Mouse (Mus musculus) kidney, postnatal 25 days (tissue): ENCODE measurements around the gene Lrrc41.
A peak's percentile ranks its signal among the peaks of the same experiment; 100 is the strongest.

Source experiments
- DNase-seq, 2 experiments: peaks; one replicate each; pipeline ENCODE4 v3.0.0; 2021; ENCODE audit warnings: mixed read lengths in 2 of 2

Gene Lrrc41

GRCm38 (mm10) chr4:116074861-116075620 is at the start of gene Lrrc41, which contains the start of gene Uqcrh:
Gene Lrrc41, plus strand, starts transcription at chr4:116075269.
Gene Uqcrh, minus strand, starts transcription at chr4:116075071.
- peak; percentile 96 to 97 for DNase-seq

DNA sequence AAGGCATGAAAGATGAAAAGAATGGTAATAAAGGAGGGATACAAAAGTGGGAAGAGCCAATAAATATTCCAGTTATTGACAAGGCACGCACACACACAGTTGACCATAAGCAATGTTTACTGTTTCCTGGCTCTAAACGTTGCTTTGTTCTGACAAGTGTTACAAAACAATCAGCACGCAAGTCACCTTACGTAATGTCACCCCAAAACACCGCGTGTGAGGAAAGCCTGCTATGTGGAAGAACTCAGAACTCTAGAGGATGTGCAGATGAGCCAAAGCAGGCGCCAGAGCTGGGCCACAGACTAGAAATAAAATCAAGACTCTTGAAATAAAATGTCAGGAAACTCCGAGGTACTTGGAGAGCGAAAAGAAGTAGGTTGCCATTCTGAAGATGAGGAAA is 42.2 kb upstream of the Lrrc41 start:
- no peak for DNase-seq

DNA sequence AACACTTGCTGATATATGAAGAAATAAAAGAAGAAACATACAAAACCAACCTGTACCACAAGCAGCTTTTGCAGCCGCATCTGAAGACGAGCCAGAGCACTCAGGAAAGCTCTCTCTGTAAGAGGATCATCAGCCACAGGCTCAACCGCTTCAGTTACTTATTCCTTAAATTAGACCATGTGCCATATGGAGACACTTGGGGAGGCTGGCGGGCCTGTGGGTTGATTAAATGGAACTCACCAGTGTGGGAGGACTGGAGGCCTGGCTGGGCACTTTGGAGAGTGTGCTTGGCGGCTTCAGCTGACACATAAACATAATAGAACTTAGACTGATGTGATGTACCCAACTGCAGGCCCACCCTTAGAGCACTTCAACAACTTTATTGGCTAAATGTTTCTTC is 41.7 kb upstream of the Lrrc41 start:
- no peak for DNase-seq

DNA sequence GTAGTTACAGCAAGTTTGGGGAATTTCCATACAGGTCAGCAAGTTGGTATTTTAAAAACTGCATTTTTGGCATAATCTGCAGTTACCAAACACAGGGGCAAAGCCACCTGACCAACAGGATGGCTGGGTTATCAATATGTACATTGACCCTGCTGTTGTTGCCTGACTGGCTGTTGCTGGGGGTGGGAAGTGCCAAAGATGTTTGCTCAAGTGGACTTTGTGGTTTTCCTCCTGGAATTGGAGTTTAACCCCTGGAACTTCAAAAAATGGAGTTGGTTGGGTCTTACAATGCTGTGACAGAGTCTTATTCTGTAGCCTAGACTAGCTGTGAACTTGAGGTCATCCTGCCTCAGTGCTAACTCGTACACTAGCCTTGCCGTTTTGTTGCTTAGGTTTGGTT is 34.6 kb upstream of the Lrrc41 start:
- no peak for DNase-seq

- no peak for DNase-seq
Observed at GRCm38 (mm10) chr4:116042186-116042585, 32.9 kb upstream of the Lrrc41 start.

DNA sequence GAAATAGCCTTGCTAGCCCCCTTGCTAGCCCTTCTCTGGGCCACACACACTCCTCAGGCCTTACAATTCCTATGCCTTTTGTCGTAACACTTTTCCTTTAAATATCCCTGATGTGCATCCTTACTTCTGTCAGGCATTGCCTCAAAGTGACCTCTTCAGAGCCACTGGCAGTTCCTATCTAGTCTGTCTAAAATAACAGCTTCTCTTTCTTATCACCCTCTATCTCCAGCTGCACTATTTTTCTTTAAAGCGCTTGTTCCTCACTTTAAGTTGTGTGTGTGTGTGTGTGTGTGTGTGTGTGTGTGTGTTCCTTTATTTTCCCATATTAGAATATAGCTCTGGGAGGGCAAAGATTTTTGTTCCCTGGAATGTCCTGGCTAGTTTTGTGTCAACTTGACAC is 28.5 kb upstream of the Lrrc41 start:
- no peak for DNase-seq

GRCm38 (mm10) chr4:116047681-116048080 is 27.4 kb upstream of the Lrrc41 start:
- DNase-seq: no peak

GRCm38 (mm10) chr4:116048130-116048920 is 26.7 kb upstream of the Lrrc41 start:
- no peak for DNase-seq

DNA sequence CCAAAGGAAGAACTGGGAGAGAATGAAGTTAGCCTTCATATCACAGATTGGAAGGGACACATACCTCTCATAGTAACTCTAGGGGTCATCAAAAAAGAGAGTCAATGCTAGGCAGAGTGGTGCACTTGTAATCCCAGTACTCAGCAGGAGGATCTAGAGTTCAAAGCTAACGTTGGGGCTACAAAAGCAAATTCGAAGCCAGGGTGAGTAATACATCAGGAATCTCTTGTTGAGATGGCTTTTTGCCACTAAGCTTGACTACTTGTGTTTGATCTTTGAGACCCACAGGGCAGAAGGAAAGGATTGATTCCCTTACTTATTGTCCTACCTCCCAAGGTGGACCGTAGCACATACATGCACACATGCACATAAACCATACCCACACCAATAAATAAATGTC is 25.9 kb upstream of the Lrrc41 start:
- DNase-seq: no peak

- DNase-seq: peak; percentile 67 to 83
Observed at GRCm38 (mm10) chr4:116052526-116053293, 22.4 kb upstream of the Lrrc41 start.

- DNase-seq: peak; percentile 93 to 95
Observed at GRCm38 (mm10) chr4:116053399-116053961, 21.6 kb upstream of the Lrrc41 start, which contains the start of gene Nsun4. Gene Nsun4, minus strand, starts transcription at chr4:116053876.

DNA sequence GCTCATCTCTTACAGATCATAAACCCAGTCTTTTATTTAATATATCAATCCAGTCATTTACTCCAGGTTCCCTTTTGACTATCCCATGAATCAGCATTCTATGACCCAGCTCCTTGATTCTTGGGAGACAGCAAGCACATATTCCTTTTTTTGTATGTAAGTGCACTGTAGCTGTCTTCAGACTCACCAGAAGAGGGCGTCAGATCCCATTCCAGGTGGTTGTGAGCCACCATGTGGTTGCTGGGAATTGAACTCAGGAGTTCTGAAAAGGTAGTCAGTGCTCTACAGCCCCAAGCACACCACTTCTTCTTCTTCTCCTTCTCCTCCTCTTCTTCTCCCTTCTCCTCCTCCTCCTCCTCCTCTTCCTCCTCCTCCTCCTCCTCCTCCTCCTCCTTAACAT is 17.5 kb upstream of the Lrrc41 start:
- DNase-seq: no peak

GRCm38 (mm10) chr4:116059012-116059726 is 15.9 kb upstream of the Lrrc41 start:
- no peak for DNase-seq

- DNase-seq: no peak
Observed at GRCm38 (mm10) chr4:116063855-116064254, 11.2 kb upstream of the Lrrc41 start.

DNA sequence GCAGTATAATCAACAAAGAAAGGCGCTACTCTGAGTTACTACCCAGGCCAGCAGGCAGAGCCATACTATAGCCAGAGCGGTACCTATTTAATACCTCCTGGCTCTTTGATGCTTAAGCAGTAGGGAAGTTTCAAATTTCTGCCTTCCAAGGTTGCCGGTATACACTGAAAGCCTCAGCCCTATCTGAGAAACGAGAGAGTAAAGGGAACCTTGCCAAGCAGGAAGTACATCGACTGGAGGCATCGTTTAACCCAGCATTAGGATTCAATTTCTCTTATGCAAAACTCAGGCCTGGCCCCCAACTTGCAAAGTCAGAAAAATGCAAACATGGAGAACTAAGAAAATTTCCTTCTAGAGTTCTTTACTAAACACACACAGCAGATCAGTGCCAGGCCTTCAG is 5.0 kb upstream of the Lrrc41 start:
- no peak for DNase-seq

GRCm38 (mm10) chr4:116073146-116073545 is 1.9 kb upstream of the Lrrc41 start:
- DNase-seq: no peak

GRCm38 (mm10) chr4:116074145-116074675 is 859 bp upstream of the Lrrc41 start:
- DNase-seq: no peak

- peak; percentile 66 to 86 for DNase-seq
Observed at GRCm38 (mm10) chr4:116075631-116076368, 731 bp downstream of the Lrrc41 start.

- DNase-seq: peak; percentile 25 to 65
Observed at GRCm38 (mm10) chr4:116076369-116077231, 1.5 kb downstream of the Lrrc41 start.
